ENCODE assay signal across 27 mouse cellular contexts in genomic region chr19:42906328-42906727, GRCm38 (mm10).
"Had no signal": no experiment of that assay in that cellular context is flagged by ENCODE, and none has a peak within 500 bp of the region (broad histone marks: within the 10 kb centered on the region; RNA-seq: fewer than 3 reads in every experiment).

No protein-coding gene starts in this region.

- H3K4me2 ChIP-seq: heart, embryonic 11.5 days; heart, embryonic 13.5 days; heart, embryonic 15.5 days; hindbrain, embryonic 12.5 days; hindbrain, embryonic 14.5 days; limb, embryonic 12.5 days; liver, embryonic 11.5 days; liver, embryonic 13.5 days; liver, embryonic 15.5 days had no signal

- H3K27ac ChIP-seq: gastrocnemius, adult 2 months; heart, adult 2 months; heart, embryonic 13.5 days; heart, embryonic 15.5 days; hindbrain, embryonic 12.5 days; hindbrain, embryonic 14.5 days; layer of hippocampus, adult 2 months; left cerebral cortex, adult 2 months; limb, embryonic 10.5 days; limb, embryonic 12.5 days; liver, embryonic 13.5 days; liver, embryonic 15.5 days had no signal

- ATAC-seq: hindbrain, embryonic 16.5 days; intestine, embryonic 16.5 days; liver, postnatal 0 days had no signal

- H3K4me1 ChIP-seq: liver, embryonic 13.5 days; liver, embryonic 15.5 days had no signal

- H3K9ac ChIP-seq: heart, embryonic 13.5 days; heart, embryonic 15.5 days; hindbrain, embryonic 12.5 days; hindbrain, embryonic 14.5 days; limb, embryonic 12.5 days; liver, embryonic 13.5 days; liver, embryonic 15.5 days; liver, postnatal 0 days had no signal

- H3K36me3 ChIP-seq: heart, embryonic 13.5 days; heart, embryonic 15.5 days; hindbrain, embryonic 12.5 days; limb, embryonic 10.5 days; limb, embryonic 12.5 days; liver, embryonic 13.5 days; liver, embryonic 15.5 days had no signal

- DNase-seq: gastrocnemius, adult 2 months; gastrocnemius, postnatal 10 days; gastrocnemius, postnatal 25 days; heart, adult 2 months; heart, postnatal 14 days; heart, postnatal 36 days; kidney, adult 11 months; kidney, adult 8-10 months; kidney, postnatal 10 days; kidney, postnatal 25 days; kidney, postnatal 4 days; liver; liver, embryonic 13.5 days; liver, postnatal 0 days had no signal

- H3K27me3 ChIP-seq: heart, embryonic 13.5 days; heart, embryonic 15.5 days; hindbrain, embryonic 12.5 days; limb, embryonic 12.5 days; liver, embryonic 13.5 days; liver, embryonic 15.5 days had no signal

- H3K9me3 ChIP-seq: heart, embryonic 13.5 days; heart, embryonic 15.5 days; hindbrain, embryonic 12.5 days; limb, embryonic 10.5 days; limb, embryonic 12.5 days; liver, embryonic 13.5 days; liver, embryonic 15.5 days had no signal

- H3K4me3 ChIP-seq: gastrocnemius, adult 2 months; heart, adult 2 months; heart, embryonic 13.5 days; heart, embryonic 15.5 days; hindbrain, embryonic 12.5 days; layer of hippocampus, adult 2 months; left cerebral cortex, adult 2 months; limb, embryonic 10.5 days; limb, embryonic 12.5 days; liver, embryonic 13.5 days; liver, embryonic 15.5 days had no signal
